9 mouse cellular contexts compared by ENCODE assay signal in the genomic region with DNA sequence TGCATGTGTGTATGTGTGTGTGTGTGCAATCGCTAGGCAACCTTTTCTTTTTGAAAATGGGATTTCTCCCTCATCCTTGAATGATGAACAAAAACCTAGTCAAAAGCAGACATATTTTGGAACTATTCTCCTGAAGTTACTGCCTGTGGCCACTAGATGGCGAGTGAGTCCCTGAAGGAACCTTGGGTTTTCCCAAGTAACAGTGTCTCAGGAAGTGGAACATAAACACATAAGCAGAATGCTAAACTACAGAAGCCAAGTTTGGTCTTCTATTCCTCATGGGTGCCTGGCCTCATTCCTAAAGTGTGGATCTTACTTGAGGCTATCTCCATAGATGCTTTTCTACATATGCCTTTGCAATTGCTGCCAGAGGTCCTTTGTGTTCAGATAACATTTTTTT. TPM values are rescaled to one million over a fixed set of nuclear protein-coding genes. Genes with fewer than 3 reads are reported as not detected.
DNase-seq lines count a peak whose midpoint lies in the region; ATAC-seq and TF ChIP-seq lines count a peak whose summit lies in the region.
"Had no signal": no experiment of that assay in that cellular context is flagged by ENCODE, and none has a peak within 500 bp of the region (broad histone marks: within the 10 kb centered on the region; RNA-seq: fewer than 3 reads in every experiment).

No protein-coding gene starts in this region.

- H3K27ac ChIP-seq in forebrain, embryonic 10.5 days = no peak overlapping the region
- H3K27ac ChIP-seq in forebrain, embryonic 12.5 days = no peak overlapping the region
- H3K27ac ChIP-seq in testis, adult 2 months (ENCODE audit: control insufficient read depth, insufficient read depth, low read depth, low read length) = no peak overlapping the region

- peaks cover 6% of the 10 kb centered on the region; the same call in 1 of the 2 replicates for H3K4me1 ChIP-seq in forebrain, embryonic 10.5 days
- peaks cover 25% of the 10 kb centered on the region; the same call in 1 of the 2 replicates for H3K4me1 ChIP-seq in forebrain, embryonic 12.5 days
- H3K4me1 ChIP-seq in testis, adult 2 months (ENCODE audit: control insufficient read depth, insufficient read depth, low read length) = peaks cover 6% of the 10 kb centered on the region

- H3K9ac ChIP-seq in forebrain, embryonic 12.5 days = no peak overlapping the region

- no peaks in the 10 kb centered on the region for H3K9me3 ChIP-seq in forebrain, embryonic 10.5 days
- H3K9me3 ChIP-seq in forebrain, embryonic 12.5 days = no peaks in the 10 kb centered on the region

- WGBS in forebrain, embryonic 10.5 days = 21% methylated on average over 2 of the region's 2 CpGs
- WGBS in forebrain, embryonic 12.5 days = 12% methylated on average over 2 of the region's 2 CpGs

- no peak for TF ChIP-seq POLR2A in testis, adult 2 months (IDR thresholded peaks at IDR 0.05; ENCODE audit: control insufficient read depth, low read depth, low read length)

- TF ChIP-seq CTCF in testis, adult 2 months (IDR thresholded peaks at IDR 0.05; ENCODE audit: control insufficient read depth, insufficient read depth, insufficient replicate concordance, low read depth, low read length) = peak; percentile 36; the same call in 1 of the 2 replicates

- peaks cover 86% of the 10 kb centered on the region for H3K36me3 ChIP-seq in forebrain, embryonic 10.5 days (replicated peaks)
- H3K36me3 ChIP-seq in forebrain, embryonic 12.5 days (replicated peaks) = peaks cover 37% of the 10 kb centered on the region
- H3K36me3 ChIP-seq in testis, adult 2 months (ENCODE audit: control insufficient read depth, insufficient read depth, low read length) = no peaks in the 10 kb centered on the region

- H3K4me2 ChIP-seq in forebrain, embryonic 12.5 days = no peak overlapping the region

- H3K4me3 ChIP-seq in forebrain, embryonic 10.5 days = no peak overlapping the region
- H3K4me3 ChIP-seq in forebrain, embryonic 12.5 days (replicated peaks) = no peak overlapping the region
- no peak overlapping the region for H3K4me3 ChIP-seq in testis, adult 2 months (ENCODE audit: control insufficient read depth, low read depth, low read length)

- peak; percentile 39 for DNase-seq in forebrain, embryonic 10.5 days (ENCODE audit: extremely low spot score, low spot score)
- DNase-seq in CD4-positive, CD25-positive, alpha-beta regulatory T cell, adult 2 months (ENCODE audit: low read depth, low spot score) = peak; percentile 65
- DNase-seq in cerebellum, adult 8-10 months = peak; percentile 48
- peak; percentile 27 to 44 for DNase-seq in frontal cortex, postnatal 25 days (ENCODE audit: low spot score in 2 of 2)
- DNase-seq in layer of hippocampus, postnatal 10 days (ENCODE audit: low spot score in 2 of 2) = peak; percentile 70 to 76

- ATAC-seq in forebrain, embryonic 12.5 days (ENCODE audit: low FRiP score) = no peak
- peak; percentile 66 for ATAC-seq in megakaryocyte progenitor cell, adult 5-6 weeks (replicated peaks; ENCODE audit: poor library complexity)

- no peaks in the 10 kb centered on the region for H3K27me3 ChIP-seq in forebrain, embryonic 10.5 days (ENCODE audit: poor library complexity, severe bottlenecking)
- H3K27me3 ChIP-seq in forebrain, embryonic 12.5 days = no peaks in the 10 kb centered on the region
- H3K27me3 ChIP-seq in testis, adult 2 months (ENCODE audit: control insufficient read depth, insufficient read depth, low read length) = no peaks in the 10 kb centered on the region

RNA-seq across cellular contexts. Expression of gene Gm10577, which starts 22.4 kb away (rescaled TPM):
- not detected in 2 replicates for polyA plus RNA-seq in forebrain, embryonic 10.5 days (2016; fragmentation: Nextera tagmentation; extraction: Ambion mirVana)
- not detected in 2 replicates for polyA plus RNA-seq in forebrain, embryonic 12.5 days (2016; fragmentation: Nextera tagmentation; extraction: Ambion mirVana)
- not detected for total RNA-seq in layer of hippocampus, postnatal 10 days (2021)
- not detected in 2 replicates for total RNA-seq in megakaryocyte progenitor cell, adult 5-6 weeks (2015)
- not detected in 2 replicates for total RNA-seq in megakaryocyte progenitor cell, adult 5-6 weeks (2017)
- polyA plus RNA-seq in testis, adult 2 months (2012; rRNA removed) = not detected in 2 replicates
- polyA plus RNA-seq: heart, embryonic 14.5 days had no signal
